Mouse (Mus musculus) thymus, postnatal 4 days (tissue): ENCODE measurements around the gene Rgs12.

Source experiments
- DNase-seq: peaks from one replicate; pipeline ENCODE4 v3.0.0; 2021

Rgs12 gene

GRCm38 (mm10) chr5:35088785-35089613, 139.8 kb downstream of the Rgs12 start:
- DNase-seq = peak; percentile 83
